Mouse (Mus musculus): Measurements from ENCODE around the gene Ncapd2.

- TF ChIP-seq GATA1 (IDR thresholded peaks at IDR 0.05; ENCODE audit: low read length) (no peak), TAL1 (IDR thresholded peaks at IDR 0.05; ENCODE audit: low read length) (no peak)
Observed at GRCm38 (mm10) chr6:125172474-125172873, 19.0 kb downstream of the Ncapd2 start.
